Mouse (Mus musculus) embryo, embryonic 11.5 days (tissue): Measurements from ENCODE around the gene Sgpp2.

Source experiments
- DNase-seq: peaks from one replicate; pipeline ENCODE4 v3.0.0-alpha.2; 2012; ENCODE audit warnings: low read depth, low spot score

Gene Sgpp2

DNA sequence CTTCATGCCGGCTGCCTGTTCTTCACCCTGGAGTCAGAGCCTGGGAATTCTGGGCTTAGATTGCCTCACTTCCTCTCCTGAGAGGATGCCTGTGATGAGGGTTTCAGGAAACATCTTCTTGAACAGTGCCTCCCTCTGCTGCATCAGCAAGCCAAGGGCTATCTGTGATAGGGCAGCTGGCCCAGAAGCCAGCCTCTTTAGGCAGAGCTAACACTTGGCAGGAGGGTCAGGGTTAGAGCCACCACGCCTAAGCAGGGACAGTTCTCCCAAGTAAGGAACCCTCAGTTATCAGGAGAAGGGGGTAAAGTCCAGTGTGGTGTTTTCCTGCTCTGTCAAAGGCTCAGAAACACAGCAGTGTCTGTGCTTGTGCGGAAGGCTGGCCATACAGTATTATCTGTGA is 89.6 kb downstream of the Sgpp2 start:
- no peak for DNase-seq

DNA sequence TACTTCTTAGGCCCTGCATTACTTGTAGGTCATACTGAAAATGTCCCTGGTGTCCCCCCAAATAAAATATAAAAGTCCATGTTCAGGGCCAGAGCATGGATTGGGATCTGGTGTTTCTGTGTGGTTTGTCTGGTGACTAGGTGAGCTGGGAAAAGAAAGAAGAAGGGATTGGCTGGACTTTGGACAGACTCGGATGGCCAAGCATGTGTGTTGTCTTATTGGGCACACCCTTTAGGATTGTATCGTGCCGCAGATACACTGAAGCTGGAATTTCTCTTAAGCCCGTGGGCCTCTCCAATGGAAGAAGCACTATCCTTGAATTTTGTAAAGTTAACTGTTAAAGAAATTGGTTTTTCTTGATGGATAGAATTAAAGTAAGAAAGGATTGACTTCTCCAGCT is 91.3 kb downstream of the Sgpp2 start:
- no peak for DNase-seq

DNA sequence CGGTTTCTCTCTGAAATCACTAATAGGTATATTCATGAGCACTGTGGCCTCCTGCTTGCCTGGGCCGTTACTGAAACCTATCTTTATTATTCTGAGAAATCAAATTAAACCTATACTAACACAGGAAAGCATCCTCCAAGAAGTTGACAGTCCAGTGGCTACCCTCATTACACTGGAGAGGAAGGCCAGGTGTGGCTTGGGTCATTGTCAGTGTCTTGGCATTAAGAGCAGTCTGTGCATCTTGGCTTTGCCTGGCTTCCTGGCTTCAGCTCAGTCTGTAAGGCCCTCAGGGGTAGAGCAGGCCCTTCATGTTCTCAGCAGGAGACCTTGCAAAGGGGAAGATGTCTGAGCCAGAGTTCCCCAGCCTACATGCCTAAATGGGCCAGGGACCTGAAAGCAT is 99.3 kb downstream of the Sgpp2 start:
- no peak for DNase-seq

DNA sequence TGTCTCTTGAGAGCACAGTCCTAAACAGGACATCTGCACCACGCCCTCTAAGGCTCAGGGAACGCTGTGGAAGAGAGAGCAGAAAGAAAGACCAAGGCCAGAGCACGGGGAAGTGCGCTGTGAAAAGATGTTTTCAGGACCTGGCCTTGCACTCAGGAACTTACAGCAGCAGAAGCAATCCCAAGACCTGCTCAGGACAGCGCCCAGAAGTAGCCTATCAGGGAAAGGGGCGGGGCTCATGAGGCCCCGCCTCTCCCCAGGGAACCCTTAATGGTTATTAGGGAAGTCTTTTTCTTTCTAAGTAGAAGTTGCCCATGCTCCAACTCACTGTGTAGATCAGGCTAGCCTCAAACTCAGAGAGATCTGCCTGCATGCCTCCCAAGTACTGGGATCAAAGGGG is 102.5 kb downstream of the Sgpp2 start:
- DNase-seq, result no peak

DNA sequence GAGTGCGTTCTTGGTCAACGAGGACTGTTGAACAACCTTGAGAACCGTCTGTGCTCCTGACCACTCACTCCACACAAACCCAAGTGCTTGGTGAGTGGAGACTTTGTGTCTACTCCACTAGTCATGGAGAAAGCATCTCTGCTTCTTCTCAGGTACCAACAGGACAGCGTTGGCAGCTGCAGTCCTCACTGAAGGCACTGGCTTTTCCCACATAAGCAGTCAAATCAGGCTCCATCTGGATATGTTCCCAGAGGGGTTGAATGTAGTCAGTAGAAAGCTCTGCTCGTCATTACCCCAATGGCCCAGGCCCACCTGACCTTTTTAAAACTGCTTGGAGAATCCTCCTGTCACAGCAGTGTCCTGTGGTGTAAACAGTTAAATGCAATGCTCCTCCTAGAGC is 104.3 kb downstream of the Sgpp2 start:
- DNase-seq, result no peak

DNA sequence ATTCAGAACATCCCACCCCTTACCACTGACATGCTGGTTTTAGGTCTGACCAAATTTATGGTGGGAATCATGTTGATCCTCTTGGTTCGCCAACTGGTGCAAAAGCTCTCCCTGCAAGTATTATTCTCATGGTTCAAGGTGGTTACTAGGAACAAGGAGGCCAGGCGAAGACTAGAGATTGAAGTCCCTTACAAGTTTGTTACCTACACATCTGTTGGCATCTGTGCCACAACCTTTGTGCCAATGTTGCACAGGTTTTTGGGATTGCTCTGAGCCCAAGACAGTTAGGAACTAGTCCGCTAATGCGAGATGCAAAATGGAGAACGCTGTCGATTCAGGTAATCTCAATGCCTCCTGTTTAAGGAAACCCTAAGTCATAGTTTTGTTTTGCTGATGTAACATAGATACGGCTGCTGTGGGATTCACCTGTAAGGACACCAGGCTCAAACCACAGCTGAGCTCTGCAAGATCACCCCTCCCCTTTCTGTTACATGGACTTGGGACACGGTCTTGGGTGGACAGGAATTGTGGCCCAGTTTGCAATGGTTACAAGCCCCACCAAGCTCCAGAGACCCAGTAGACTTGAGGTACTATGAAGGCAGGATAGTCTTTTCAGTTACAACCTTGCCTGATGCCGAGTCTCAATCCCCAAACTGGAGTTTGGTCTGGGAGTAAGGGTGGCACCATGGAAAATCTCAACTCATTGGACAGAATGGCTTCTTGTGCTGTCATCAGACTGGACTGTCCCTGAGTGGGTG is 107.2 kb downstream of the Sgpp2 start:
- DNase-seq, result no peak

DNA sequence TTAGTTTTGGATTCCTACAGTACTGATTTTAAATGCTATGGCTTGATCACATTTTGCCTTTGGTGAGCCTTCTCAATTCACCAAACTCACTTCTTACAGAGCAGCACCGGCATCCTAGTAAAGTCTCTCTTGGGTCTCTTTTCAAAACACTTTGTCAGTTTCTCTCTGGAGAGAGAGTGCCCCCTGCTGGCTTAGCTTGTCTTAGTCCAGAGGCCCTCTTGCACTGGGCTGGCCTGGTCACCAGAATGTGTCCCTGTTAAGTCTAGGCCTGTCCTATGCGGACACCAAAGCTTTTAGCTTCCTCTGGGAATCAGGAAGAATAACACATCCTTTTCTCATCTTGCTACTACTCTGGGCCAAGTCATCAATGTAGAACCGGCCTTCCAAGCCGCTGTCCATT is 109.4 kb downstream of the Sgpp2 start:
- peak; percentile 57 for DNase-seq

DNA sequence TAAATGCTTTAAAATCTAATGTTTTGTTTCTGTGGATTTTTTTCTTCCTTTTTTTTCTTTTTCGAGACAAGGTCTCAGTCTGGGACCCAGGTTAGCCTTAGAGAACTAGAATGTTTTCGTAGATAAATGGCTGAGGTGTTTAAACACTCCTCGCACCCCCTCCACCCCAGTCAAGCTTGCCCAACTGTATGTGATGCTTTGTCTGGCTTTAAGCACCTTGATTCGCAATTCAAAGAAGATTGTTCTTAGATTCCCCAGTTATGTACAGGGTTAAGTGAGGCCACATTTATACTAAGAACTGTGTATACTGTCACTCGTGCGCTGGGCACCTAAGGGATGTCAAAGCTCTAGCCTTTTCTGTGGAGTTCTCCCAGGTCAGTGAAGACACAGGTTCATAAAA is 110.1 kb downstream of the Sgpp2 start:
- DNase-seq, result no peak

DNA sequence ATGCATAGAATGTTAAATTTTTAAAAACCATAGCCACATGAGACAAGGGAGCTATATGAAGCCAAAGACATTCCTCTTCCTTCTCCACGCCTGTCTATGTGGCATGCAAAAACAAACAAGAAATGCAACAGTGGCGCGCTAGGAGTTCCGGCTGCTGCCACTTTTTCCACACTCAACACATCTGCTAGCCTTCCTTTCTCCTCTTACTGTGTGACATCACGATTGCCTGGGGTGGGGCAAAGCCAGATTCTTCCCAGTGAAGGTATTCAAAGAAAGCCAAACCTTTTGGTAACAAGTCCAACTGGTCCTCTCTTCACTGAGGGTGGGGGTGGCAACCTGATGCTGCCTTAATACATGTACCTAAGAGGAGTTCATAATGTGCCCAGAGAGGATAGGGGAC is 111.6 kb downstream of the Sgpp2 start:
- DNase-seq, result no peak

DNA sequence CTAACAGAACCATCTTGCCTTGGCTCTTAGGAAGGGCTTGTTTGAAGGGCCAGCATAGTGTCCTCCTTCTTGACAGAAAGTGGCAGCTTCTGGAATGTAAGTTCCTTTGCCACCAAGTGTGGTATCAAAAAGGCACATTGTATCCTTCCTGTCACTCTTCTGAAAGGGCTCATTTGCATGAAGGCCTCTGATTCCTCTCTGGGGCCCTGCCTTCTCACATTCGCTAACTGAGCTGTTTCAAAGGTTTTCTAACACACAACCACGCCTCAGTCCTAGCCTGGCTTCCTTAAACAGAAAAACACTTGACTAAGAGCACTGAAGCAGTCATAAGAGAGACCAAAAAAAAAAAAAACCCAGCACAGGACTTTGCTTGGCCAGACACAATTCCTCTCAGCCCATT is 112.4 kb downstream of the Sgpp2 start:
- no peak for DNase-seq

DNA sequence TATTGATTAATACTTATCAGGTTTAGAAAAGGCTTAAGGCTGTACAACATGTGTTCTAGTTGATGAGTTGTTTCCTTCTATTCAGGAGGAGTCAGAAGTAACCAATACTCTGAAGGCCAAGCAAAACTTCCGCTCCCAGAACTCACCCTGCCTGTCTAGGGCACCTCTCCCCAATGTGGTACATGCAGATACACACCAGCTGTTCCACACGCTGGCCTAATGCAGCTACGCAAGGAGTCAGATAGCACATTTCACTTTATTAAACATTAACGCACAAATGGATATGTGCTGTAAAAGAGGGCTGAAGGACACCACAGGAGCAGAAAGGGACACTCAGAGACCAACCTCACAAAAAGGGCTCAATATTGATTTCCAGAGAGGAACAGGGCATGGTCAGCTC is 114.7 kb downstream of the Sgpp2 start:
- no peak for DNase-seq

DNA sequence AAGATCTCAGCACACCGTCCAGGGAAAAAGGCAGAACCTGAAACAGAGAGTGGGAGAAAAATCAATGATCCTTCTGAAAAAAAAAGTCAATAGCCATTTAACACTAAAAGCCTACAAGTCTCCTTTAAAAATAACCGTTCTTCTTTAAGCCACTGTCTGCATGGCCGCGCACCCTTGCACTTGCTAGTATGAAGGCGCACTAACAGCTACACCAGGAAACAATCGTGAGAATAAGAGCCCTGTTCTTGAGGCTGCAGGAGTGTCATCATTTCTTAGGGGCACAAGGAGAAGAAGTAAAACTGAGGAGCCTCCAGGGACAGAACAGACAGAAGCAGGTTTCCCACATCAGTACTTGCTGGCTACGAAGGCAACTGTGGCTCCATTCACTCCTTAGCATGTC is 115.2 kb downstream of the Sgpp2 start:
- DNase-seq, result no peak

DNA sequence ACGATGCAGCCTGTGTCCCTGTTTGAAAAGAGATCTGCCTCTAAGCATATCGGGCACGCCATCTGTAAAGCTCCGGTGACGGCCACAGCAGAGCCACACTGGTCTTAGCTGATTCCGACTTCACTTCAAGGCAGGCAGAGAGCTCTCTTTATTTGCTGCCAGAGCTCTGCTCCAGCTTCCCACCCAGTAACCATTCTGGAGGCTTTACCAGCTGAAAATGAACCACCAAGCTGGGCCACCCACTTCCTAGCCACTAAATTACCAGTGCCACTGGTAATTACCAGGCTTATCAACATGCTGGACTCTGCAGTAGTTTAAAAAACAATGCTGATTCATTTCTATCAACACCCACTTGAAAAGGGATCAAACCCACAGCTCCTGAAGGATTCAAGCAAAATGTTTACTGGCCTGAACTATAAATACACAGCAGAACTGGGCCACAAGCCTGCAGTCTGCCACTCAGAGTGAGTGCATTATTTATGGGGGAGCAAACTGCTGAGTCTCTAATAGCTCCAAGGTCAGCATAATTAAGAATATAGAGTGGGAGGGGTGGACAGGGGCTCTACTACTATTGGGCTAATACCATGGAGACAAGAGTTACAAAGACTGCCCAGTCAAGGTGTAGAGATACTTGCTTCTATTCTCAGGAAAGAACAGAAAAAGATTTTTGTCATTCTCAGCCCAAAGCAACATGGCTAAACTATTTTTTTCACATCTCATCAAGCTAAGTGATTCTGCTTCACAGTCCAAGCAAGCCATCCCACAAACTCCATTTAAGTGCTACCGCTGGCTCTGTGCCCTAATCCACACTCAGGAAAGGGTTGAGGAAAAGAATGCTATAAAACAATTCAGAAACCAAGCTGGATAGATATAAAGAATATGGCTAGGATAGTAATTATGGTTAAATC is 115.9 kb downstream of the Sgpp2 start:
- no peak for DNase-seq

DNA sequence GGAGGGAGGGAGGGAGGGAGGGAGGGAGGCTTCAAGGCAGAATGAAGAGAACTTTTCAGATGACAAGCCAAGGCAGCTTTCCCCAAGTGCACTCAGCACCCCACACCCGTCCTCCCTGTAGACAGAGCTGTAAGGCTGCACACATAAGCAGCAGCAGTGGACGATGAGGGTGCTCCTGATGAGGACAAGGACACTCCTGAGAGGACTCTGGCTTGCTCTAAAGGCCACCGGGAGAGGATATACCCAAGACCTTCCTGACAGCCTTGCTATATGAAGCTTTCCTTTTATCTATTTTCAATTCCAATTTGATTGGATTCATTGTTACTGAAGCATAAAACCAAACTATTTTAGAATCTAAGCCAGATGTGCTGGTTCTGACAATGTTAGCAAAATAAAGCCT is 116.7 kb downstream of the Sgpp2 start:
- no peak for DNase-seq

DNA sequence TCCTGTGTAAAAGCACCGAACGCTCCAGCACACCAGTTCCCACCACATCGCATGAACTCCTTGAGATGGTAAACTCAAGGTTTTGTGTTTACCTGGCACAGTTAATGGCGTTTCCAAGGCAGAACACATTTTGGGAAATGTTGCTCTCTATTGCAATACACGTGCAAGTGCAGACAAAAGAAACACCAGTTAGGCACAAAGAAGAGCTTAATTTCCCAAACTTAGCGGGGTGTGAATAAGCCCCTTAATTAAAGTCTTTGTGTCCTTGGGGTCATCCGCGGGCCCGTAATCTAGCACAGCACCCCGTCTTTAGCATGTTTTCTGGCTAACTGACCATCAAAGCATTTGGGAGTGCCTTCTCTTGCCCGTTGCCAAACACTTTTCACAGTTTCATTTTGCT is 118.7 kb downstream of the Sgpp2 start:
- DNase-seq, result no peak

DNA sequence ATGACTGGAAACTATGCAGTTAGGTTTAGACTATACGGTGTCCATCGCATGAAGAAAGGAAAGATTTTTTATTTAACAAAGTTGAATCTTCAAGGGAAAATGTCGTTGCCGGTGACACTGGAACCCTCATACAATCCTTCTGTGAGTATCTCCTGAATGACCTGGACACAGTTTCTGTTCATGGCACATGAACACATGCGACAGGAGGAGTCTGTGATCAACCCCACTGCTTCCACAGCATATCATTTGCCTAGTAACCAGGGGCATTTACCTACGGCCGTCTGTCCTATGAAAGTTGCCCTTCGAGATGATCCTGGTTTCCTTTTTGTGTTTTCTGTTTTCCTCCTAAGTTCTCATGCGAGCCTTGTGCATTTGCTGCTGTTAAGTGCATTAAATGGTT is 123.3 kb downstream of the Sgpp2 start:
- DNase-seq, result no peak

DNA sequence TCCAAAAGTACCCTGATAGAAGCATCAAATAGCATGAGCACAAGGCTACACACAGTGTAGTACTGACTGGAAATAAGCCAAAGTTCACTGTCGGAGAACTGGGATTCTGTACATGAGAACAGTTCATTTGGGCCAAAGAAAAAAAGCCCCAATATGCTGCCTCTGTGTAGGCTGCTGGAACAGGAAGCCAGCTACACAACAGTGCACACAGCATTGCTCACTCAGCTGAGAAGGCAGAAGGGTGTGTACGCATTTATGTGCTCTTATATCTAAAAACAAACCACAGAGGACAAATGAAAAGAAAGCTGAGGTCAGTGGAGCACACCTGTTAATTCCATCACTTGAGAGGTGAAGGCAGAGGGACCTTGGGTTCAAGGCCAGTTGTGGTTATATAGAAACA is 125.8 kb downstream of the Sgpp2 start:
- DNase-seq, result no peak

DNA sequence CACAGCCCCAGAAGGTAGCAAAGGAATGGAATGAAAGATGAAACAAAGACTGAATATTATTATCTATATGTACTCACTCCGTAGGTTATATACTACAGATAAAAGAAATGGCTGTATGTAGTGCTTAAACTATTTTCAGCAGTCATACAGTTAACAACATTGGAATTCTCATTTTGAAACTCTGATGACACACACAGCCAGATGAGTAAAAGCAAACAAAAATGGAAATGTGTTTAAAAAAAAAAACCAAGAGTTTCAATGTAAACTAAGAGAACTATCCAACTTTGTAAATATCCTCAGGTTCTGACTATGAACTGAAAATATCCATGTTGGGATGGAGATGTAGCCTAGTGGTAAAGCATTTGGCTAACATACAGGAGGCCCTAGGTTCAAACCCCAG is 126.3 kb downstream of the Sgpp2 start:
- DNase-seq, result no peak

DNA sequence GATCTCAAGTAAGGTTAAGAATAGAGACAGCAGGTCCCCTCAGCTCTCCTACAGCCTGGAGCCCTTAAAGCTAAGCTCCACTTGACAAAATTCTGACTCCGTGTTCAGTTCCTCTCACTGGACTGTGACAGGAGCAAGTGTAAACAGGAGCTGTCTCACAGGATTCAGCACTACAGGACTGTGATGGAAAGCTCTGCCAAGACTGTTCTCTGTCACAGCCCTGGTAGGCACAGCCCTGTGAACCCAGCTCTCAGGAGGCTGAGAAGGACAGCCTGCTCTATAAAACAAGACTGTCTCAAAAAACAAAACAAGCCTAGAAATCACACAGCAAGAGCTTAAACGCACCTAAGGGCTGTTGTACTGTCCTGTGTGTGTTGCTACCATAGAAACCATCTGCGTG is 127.0 kb downstream of the Sgpp2 start:
- no peak for DNase-seq

DNA sequence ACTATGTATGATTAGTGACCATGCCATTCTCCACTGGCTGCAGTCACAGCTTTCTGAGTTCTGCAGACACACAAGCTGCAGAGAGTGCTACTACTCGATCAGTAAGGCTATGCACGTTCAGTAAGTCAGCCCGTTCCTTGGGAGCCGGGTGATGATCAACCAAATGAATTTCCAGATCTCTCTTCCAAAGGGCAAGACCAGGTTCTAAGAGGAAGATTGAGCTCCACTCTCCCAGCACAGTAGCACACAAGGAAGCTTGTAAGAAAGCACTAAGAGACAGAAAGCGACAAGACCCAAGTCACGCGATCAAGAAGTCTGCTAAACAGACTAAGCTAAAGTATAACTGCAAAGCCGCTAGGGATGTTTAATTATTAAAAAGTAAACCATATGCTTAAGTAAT is 130.6 kb downstream of the Sgpp2 start:
- DNase-seq, result no peak

DNA sequence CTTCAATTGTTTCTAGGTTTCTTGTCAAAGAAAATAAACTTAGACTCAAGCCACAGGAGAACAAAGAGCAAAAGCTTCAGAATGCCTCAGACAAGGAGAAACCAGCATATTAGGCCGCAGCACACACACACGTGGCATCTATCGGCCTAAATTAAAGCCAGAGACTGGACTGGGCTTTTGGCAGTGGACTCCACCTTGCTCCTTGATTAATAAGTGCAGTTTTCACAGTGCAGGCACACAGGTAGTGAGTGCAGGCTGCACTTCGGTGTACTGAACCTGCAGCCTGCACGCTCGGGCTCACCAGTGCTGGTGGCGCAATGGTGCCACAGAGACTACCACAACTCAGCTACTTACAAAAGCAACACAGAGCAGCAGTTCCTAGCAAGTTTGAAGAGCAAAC is 132.9 kb downstream of the Sgpp2 start:
- no peak for DNase-seq

DNA sequence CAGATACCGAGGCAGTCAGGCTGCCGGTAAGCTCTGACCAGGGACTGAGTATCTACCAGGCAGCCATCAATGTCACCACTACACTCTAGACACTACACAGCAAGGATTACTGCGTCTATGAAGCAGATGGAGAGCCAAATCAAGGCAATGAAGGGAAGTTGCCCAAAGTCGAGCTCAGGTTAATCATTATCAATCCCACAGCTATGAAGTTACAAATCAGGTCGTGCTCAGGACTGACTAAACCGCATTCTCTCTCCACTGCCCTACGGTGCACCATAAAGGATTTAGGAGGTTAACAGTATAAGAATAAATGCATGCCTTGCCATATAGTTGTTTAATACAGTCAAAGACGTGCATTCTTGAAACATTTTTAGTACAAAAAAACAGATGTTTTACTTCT is 136.1 kb downstream of the Sgpp2 start:
- no peak for DNase-seq

DNA sequence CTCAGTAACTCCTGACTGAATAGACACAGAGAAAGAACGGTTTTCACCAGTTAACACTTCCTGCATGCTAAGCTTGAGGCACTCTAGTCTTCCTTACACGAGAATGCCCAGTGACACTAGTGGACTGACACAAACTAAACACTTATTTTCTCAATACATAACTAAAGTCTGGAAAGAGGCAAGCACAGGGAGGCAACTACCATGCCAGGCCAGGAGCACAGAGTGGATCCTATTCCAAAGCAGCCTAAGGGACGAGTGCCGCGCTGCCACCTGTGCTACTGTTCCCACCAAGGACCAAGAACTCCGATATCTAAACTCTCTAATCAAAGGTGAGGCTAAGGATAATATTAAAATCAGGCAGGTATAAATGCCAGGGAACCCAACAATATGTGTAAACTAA is 136.6 kb downstream of the Sgpp2 start:
- DNase-seq, result no peak
